Mouse (Mus musculus) heart, postnatal 0 days (tissue): ENCODE results near the gene Angel1. TPM values are rescaled to one million over a fixed set of nuclear protein-coding genes. Genes with fewer than 3 reads are reported as not detected.

Experiments used
- ATAC-seq: fragments of 200-750 bp; cut with Nextera tagmentation; 2 replicates; pipeline ENCODE4 v1.8.0; 2017; ENCODE audit warnings: low read depth, moderate number of reproducible peaks, moderate library complexity; ENCODE audit not compliant: insufficient read depth
- DNase-seq: peaks from one replicate; pipeline ENCODE4 v3.0.0-alpha.2; 2016; ENCODE audit warnings: low spot score
- H3K27ac ChIP-seq: fragments of 300-500 bp; sonication (generic); 2 replicates; pipeline ENCODE4 v1.5.1; 2014; ENCODE audit warnings: low read depth, mild to moderate bottlenecking
- H3K27me3 ChIP-seq: fragments of 300-500 bp; sonication (generic); 2 replicates; pipeline ENCODE4 v1.6.1; 2014; ENCODE audit warnings: low read length, mixed read lengths; ENCODE audit not compliant: control insufficient read depth, insufficient read depth
- H3K36me3 ChIP-seq: fragments of 300-500 bp; sonication (generic); replicated peaks from 2 replicates; pipeline ENCODE4 v1.6.1; 2014; ENCODE audit warnings: low read length, mixed read lengths; ENCODE audit not compliant: control insufficient read depth, insufficient read depth
- H3K4me1 ChIP-seq: fragments of 300-500 bp; sonication (generic); 2 replicates; pipeline ENCODE4 v1.6.1; 2014; ENCODE audit warnings: antibody characterized with exemption; ENCODE audit not compliant: control insufficient read depth, insufficient read depth
- H3K4me2 ChIP-seq: fragments of 300-500 bp; sonication (generic); 2 replicates; pipeline ENCODE4 v1.6.1; 2014; ENCODE audit warnings: low read depth, mild to moderate bottlenecking, low read length, moderate library complexity
- H3K4me3 ChIP-seq: fragments of 300-500 bp; sonication (generic); 2 replicates; pipeline ENCODE4 v1.5.1; 2014; ENCODE audit warnings: low read depth, low read length
- H3K9ac ChIP-seq: fragments of 300-500 bp; sonication (generic); replicated peaks from 2 replicates; pipeline ENCODE4 v1.6.1; 2014; ENCODE audit warnings: low read depth, low read length, mixed read lengths
- H3K9me3 ChIP-seq: fragments of 300-500 bp; sonication (generic); replicated peaks from 2 replicates; pipeline ENCODE4 v1.6.1; 2016; ENCODE audit warnings: low read length; ENCODE audit not compliant: control insufficient read depth
- CTCF ChIP-seq: IDR thresholded peaks from 2 replicates; pipeline ENCODE4 v1.5.1; 2016; ENCODE audit warnings: antibody characterized with exemption, control low read depth, low read depth
- EP300 ChIP-seq: IDR thresholded peaks from 2 replicates; pipeline ENCODE4 v1.6.1; 2016; ENCODE audit warnings: antibody characterized with exemption, low read depth
- WGBS: fragments of 180-500 bp; shearing (Covaris S2); extraction: QIAGEN DNeasy Blood & Tissue Kit; methylation state at CpG from one replicate; pipeline ENCODE4 v1.1.7; 2014; 5-methylcytosine and 5-hydroxymethylcytosine counted together
- polyA plus RNA-seq: library from polyadenylated mRNA; unstranded; fragments of >200 nt; fragmentation: Nextera tagmentation; extraction: Ambion mirVana; gene quantifications from 2 replicates; pipeline ENCODE4 v1.2.1, GENCODE M21; 2015
- total RNA-seq: library from RNA; depleted of rRNA; stranded (reverse); fragments of >200 nt; gene quantifications from 2 replicates; pipeline ENCODE4 v1.2.3, GENCODE M21; 2014; ENCODE audit warnings: low replicate concordance

Gene Angel1
- total and polyA plus RNA-seq, 2 experiments from 2014 or later = 2.2 to 4.4 TPM

- DNase-seq = no peak
- Histone ChIP-seq H3K4me1 (peaks cover 11% of the 10 kb centered on the region), H3K36me3 (peaks cover 5% of the 10 kb centered on the region), H3K9me3 (no peaks in the 10 kb centered on the region), H3K9ac (no peak overlapping the region), H3K27me3 (no peaks in the 10 kb centered on the region), H3K27ac (no peak overlapping the region), H3K4me2 (no peak overlapping the region), H3K4me3 (no peak overlapping the region)
- 89% methylated on average over 1 of the region's 1 CpGs for WGBS
- 0 out of 2 replicates have a peak, but pooled peaks have one; percentile 19 for ATAC-seq
- no peak for TF ChIP-seq CTCF
- no peak for TF ChIP-seq EP300
Measured at GRCm38 (mm10) chr12:86694441-86694840, 31.8 kb downstream of the Angel1 start.

- H3K4me3 ChIP-seq = no peak overlapping the region
- H3K27ac ChIP-seq = no peak overlapping the region
- peaks cover 11% of the 10 kb centered on the region for H3K4me1 ChIP-seq
- ATAC-seq (no peak), DNase-seq (no peak)
- peaks cover 5% of the 10 kb centered on the region for H3K36me3 ChIP-seq
- no peak overlapping the region for H3K4me2 ChIP-seq
- no peak overlapping the region for H3K9ac ChIP-seq
- no peaks in the 10 kb centered on the region for H3K27me3 ChIP-seq
- TF ChIP-seq EP300 (no peak), CTCF (no peak)
- H3K9me3 ChIP-seq = no peaks in the 10 kb centered on the region
Measured at GRCm38 (mm10) chr12:86693389-86693788, 32.9 kb downstream of the Angel1 start.

- no peak overlapping the region for H3K9ac ChIP-seq
- no peak overlapping the region; the same call in 1 of the 2 replicates for H3K27ac ChIP-seq
- no peak overlapping the region for H3K4me2 ChIP-seq
- H3K4me3 ChIP-seq = no peak overlapping the region
- ATAC-seq = 0 out of 2 replicates have a peak, but pooled peaks have one; percentile 10
- peaks cover 12% of the 10 kb centered on the region for H3K4me1 ChIP-seq
- no peak for DNase-seq
- 41% methylated on average over 5 of the region's 5 CpGs for WGBS
- TF ChIP-seq CTCF (no peak), EP300 (no peak)
- H3K36me3 ChIP-seq = peaks cover 5% of the 10 kb centered on the region
- no peaks in the 10 kb centered on the region for H3K9me3 ChIP-seq
- H3K27me3 ChIP-seq = no peaks in the 10 kb centered on the region
Measured at GRCm38 (mm10) chr12:86692471-86693356, 33.5 kb downstream of the Angel1 start.

GRCm38 (mm10) chr12:86690700-86691485, 35.4 kb downstream of the Angel1 start:
- peaks cover 21% of the 10 kb centered on the region for H3K4me1 ChIP-seq
- H3K4me3 ChIP-seq = no peak overlapping the region
- peak; percentile 36 for DNase-seq
- TF ChIP-seq EP300 = no peak
- no peak for TF ChIP-seq CTCF
- 58% methylated on average over 12 of the region's 12 CpGs for WGBS
- H3K27me3 ChIP-seq = no peaks in the 10 kb centered on the region
- ATAC-seq = no peak
- no peak overlapping the region for H3K9ac ChIP-seq
- H3K9me3 ChIP-seq = no peaks in the 10 kb centered on the region
- H3K36me3 ChIP-seq = peaks cover 5% of the 10 kb centered on the region; the same call in 1 of the 2 replicates
- peak overlapping the region; percentile 77 for H3K27ac ChIP-seq
- H3K4me2 ChIP-seq = no peak overlapping the region

GRCm38 (mm10) chr12:86688917-86689316, 37.3 kb downstream of the Angel1 start:
- TF ChIP-seq EP300 = no peak
- no peak for TF ChIP-seq CTCF
- peaks cover 5% of the 10 kb centered on the region; the same call in 1 of the 2 replicates for H3K36me3 ChIP-seq
- H3K4me3 ChIP-seq = no peak overlapping the region
- ATAC-seq (no peak), DNase-seq (no peak)
- H3K9me3 ChIP-seq = no peaks in the 10 kb centered on the region
- no peak overlapping the region for H3K4me2 ChIP-seq
- H3K27ac ChIP-seq = peak overlapping the region; percentile 87
- no peak overlapping the region for H3K9ac ChIP-seq
- WGBS = 95% methylated on average over 27 of the region's 27 CpGs
- no peaks in the 10 kb centered on the region for H3K27me3 ChIP-seq
- peaks cover 21% of the 10 kb centered on the region for H3K4me1 ChIP-seq
